Mouse (Mus musculus): ENCODE results near the gene Dmxl2. TPM values are rescaled to one million over a fixed set of nuclear protein-coding genes. Genes with fewer than 3 reads are reported as not detected.

Dmxl2 gene
- polyA plus RNA-seq, 1 experiment from 2014 or later, result 6.1 TPM

- 58% methylated on average over 4 of the region's 4 CpGs for WGBS
These were observed 18.9 kb upstream of the Dmxl2 start for GRCm38 (mm10) chr9:54520286-54520685.

DNA sequence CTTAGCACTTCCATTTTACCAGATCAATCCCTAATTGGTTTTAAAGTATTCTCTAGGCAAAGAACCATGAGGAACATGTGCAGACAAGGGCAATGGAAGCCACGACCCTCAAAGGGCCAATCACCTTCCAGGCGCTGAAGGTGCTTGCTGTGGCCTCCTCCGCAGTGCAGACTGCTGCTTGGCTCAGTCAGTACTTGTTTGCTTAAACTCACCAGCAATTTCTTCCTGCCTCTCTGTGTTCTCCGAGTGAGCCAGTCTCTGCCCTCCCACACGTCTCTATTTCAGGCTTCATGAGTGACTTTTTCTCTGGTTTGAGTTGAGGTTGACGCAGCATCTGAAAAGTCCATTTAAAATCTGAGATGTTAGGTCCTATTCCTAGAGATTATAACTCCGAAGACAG lies 17.5 kb upstream of the Dmxl2 start:
- 64% methylated on average over 7 of the region's 7 CpGs for WGBS
- no peak overlapping the region for H3K27ac ChIP-seq (ENCODE audit: low read depth)
- no peak for DNase-seq (ENCODE audit: low spot score)
- H3K9ac ChIP-seq (ENCODE audit: low read length), result no peak overlapping the region
- H3K27me3 ChIP-seq (replicated peaks; ENCODE audit: control insufficient read depth, insufficient read depth, low read length), result no peaks in the 10 kb centered on the region
- no peak for ATAC-seq (replicated peaks; ENCODE audit: low FRiP score, low TSS enrichment, low read depth)
- H3K9me3 ChIP-seq (ENCODE audit: control insufficient read depth, low read length), result no peaks in the 10 kb centered on the region
- H3K4me3 ChIP-seq (ENCODE audit: low read depth, low read length), result no peak overlapping the region
- no peaks in the 10 kb centered on the region for H3K4me1 ChIP-seq (replicated peaks; ENCODE audit: control insufficient read depth, insufficient read depth, low read length)
- no peak overlapping the region for H3K4me2 ChIP-seq (ENCODE audit: low read length)
- no peaks in the 10 kb centered on the region for H3K36me3 ChIP-seq (ENCODE audit: control insufficient read depth, insufficient read depth, low read length)

More at GRCm38 (mm10) chr9:54520286-54520685, 18.9 kb upstream of the Dmxl2 start:
- DNase-seq (ENCODE audit: low spot score) (no peak), ATAC-seq (replicated peaks; ENCODE audit: low FRiP score, low TSS enrichment, low read depth) (no peak)
- Histone ChIP-seq H3K4me3 (ENCODE audit: low read depth, low read length) (no peak overlapping the region), H3K36me3 (ENCODE audit: control insufficient read depth, insufficient read depth, low read length) (no peaks in the 10 kb centered on the region), H3K27me3 (replicated peaks; ENCODE audit: control insufficient read depth, insufficient read depth, low read length) (no peaks in the 10 kb centered on the region), H3K9me3 (ENCODE audit: control insufficient read depth, low read length) (no peaks in the 10 kb centered on the region), H3K4me1 (replicated peaks; ENCODE audit: control insufficient read depth, insufficient read depth, low read length) (no peaks in the 10 kb centered on the region), H3K9ac (ENCODE audit: low read length) (no peak overlapping the region), H3K27ac (ENCODE audit: low read depth) (no peak overlapping the region), H3K4me2 (ENCODE audit: low read length) (no peak overlapping the region)

DNA sequence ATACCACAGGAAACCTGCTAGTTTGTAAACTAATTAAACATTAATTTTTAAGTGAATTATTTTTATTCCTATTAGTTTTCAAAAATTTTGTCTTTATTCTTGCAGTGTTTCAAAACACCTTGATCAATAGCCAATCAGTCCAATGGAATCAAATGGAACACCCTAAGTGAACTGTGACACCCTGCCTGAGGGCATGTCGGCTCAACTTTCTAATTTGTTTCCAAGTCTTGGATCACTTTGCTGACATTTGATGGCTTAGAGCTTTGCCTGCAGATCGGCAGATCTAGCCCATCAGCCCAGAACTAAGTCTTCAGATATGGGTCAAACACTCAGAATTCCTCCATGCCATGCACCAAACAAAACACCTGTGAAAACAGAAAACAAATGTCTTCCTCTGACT lies 14.6 kb upstream of the Dmxl2 start:
- H3K27ac ChIP-seq (ENCODE audit: low read depth), result no peak overlapping the region
- no peaks in the 10 kb centered on the region for H3K9me3 ChIP-seq (ENCODE audit: control insufficient read depth, low read length)
- DNase-seq (ENCODE audit: low spot score) (no peak), ATAC-seq (replicated peaks; ENCODE audit: low FRiP score, low TSS enrichment, low read depth) (no peak)
- no peak overlapping the region for H3K4me3 ChIP-seq (ENCODE audit: low read depth, low read length)
- no peaks in the 10 kb centered on the region for H3K4me1 ChIP-seq (replicated peaks; ENCODE audit: control insufficient read depth, insufficient read depth, low read length)
- no peak overlapping the region for H3K9ac ChIP-seq (ENCODE audit: low read length)
- 85% methylated on average over 2 of the region's 2 CpGs for whole genome bisulfite sequencing
- no peak overlapping the region for H3K4me2 ChIP-seq (ENCODE audit: low read length)
- H3K27me3 ChIP-seq (replicated peaks; ENCODE audit: control insufficient read depth, insufficient read depth, low read length), result no peaks in the 10 kb centered on the region
- no peaks in the 10 kb centered on the region for H3K36me3 ChIP-seq (ENCODE audit: control insufficient read depth, insufficient read depth, low read length)

DNA sequence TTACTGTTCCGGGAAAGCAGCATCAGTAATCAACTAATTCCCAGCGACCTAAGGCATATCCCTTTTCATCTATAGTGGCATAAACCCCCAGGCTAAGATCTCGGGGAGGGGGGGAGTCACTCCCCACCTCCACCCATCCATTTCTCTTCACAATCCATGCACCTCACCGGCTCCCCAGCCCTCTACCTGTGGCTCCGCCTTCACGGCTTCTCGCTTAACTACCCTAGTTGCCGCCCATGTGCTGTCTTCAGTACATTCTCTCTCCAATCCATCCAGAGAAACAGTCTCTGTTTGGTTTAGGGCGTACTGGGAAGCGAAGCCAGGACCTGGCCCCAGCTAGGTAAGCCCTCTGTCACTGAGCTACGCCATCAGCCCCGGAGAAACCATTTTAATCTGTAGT lies 1.4 kb upstream of the Dmxl2 start:
- no peak overlapping the region for H3K4me3 ChIP-seq (ENCODE audit: low read depth, low read length)
- 10% methylated on average over 12 of the region's 12 CpGs for WGBS
- no peaks in the 10 kb centered on the region for H3K36me3 ChIP-seq (ENCODE audit: control insufficient read depth, insufficient read depth, low read length)
- DNase-seq (ENCODE audit: low spot score) (peak; percentile 52), ATAC-seq (replicated peaks; ENCODE audit: low FRiP score, low TSS enrichment, low read depth) (no peak)
- H3K9ac ChIP-seq (ENCODE audit: low read length), result no peak overlapping the region
- H3K4me1 ChIP-seq (replicated peaks; ENCODE audit: control insufficient read depth, insufficient read depth, low read length), result no peaks in the 10 kb centered on the region; the same call in 1 of the 2 replicates
- no peaks in the 10 kb centered on the region for H3K9me3 ChIP-seq (ENCODE audit: control insufficient read depth, low read length)
- H3K4me2 ChIP-seq (ENCODE audit: low read length), result peak overlapping the region; percentile 93
- no peak overlapping the region for H3K27ac ChIP-seq (ENCODE audit: low read depth)
- H3K27me3 ChIP-seq (replicated peaks; ENCODE audit: control insufficient read depth, insufficient read depth, low read length), result 0 out of 2 replicates have a peak, but pooled peaks cover 8% of the 10 kb centered on the region

- no peak for DNase-seq (ENCODE audit: low spot score)
- no peak; the same call in 1 of the 2 replicates for ATAC-seq (replicated peaks; ENCODE audit: low FRiP score, low TSS enrichment, low read depth)
These were observed 677 bp upstream of the Dmxl2 start for GRCm38 (mm10) chr9:54502111-54502495.

GRCm38 (mm10) chr9:54500832-54501452 lies 484 bp downstream of the Dmxl2 start:
- DNase-seq (ENCODE audit: low spot score), result no peak
- Histone ChIP-seq H3K9ac (ENCODE audit: low read length) (peak overlapping the region; percentile 61), H3K27ac (ENCODE audit: low read depth) (no peak overlapping the region), H3K27me3 (replicated peaks; ENCODE audit: control insufficient read depth, insufficient read depth, low read length) (0 out of 2 replicates have a peak, but pooled peaks cover 8% of the 10 kb centered on the region), H3K4me1 (replicated peaks; ENCODE audit: control insufficient read depth, insufficient read depth, low read length) (no peaks in the 10 kb centered on the region; the same call in 1 of the 2 replicates), H3K4me3 (ENCODE audit: low read depth, low read length) (peak overlapping the region; percentile 71), H3K36me3 (ENCODE audit: control insufficient read depth, insufficient read depth, low read length) (no peaks in the 10 kb centered on the region), H3K9me3 (ENCODE audit: control insufficient read depth, low read length) (no peaks in the 10 kb centered on the region), H3K4me2 (ENCODE audit: low read length) (peak overlapping the region; percentile 93)
- WGBS, result under 1% methylated on average over 40 of the region's 43 CpGs
- no peak; the same call in 1 of the 2 replicates for ATAC-seq (replicated peaks; ENCODE audit: low FRiP score, low TSS enrichment, low read depth)

More at GRCm38 (mm10) chr9:54502111-54502495, 677 bp upstream of the Dmxl2 start:
- H3K4me1 ChIP-seq (replicated peaks; ENCODE audit: control insufficient read depth, insufficient read depth, low read length), result no peaks in the 10 kb centered on the region; the same call in 1 of the 2 replicates
- H3K4me2 ChIP-seq (ENCODE audit: low read length), result peak overlapping the region; percentile 93
- no peak overlapping the region for H3K27ac ChIP-seq (ENCODE audit: low read depth)
- 0 out of 2 replicates have a peak, but pooled peaks cover 8% of the 10 kb centered on the region for H3K27me3 ChIP-seq (replicated peaks; ENCODE audit: control insufficient read depth, insufficient read depth, low read length)
- no peak overlapping the region; the same call in 1 of the 2 replicates for H3K9ac ChIP-seq (ENCODE audit: low read length)
- peak overlapping the region; percentile 71 for H3K4me3 ChIP-seq (ENCODE audit: low read depth, low read length)
- WGBS, result 7% methylated on average over 13 of the region's 13 CpGs
- no peaks in the 10 kb centered on the region for H3K9me3 ChIP-seq (ENCODE audit: control insufficient read depth, low read length)
- no peaks in the 10 kb centered on the region for H3K36me3 ChIP-seq (ENCODE audit: control insufficient read depth, insufficient read depth, low read length)

DNA sequence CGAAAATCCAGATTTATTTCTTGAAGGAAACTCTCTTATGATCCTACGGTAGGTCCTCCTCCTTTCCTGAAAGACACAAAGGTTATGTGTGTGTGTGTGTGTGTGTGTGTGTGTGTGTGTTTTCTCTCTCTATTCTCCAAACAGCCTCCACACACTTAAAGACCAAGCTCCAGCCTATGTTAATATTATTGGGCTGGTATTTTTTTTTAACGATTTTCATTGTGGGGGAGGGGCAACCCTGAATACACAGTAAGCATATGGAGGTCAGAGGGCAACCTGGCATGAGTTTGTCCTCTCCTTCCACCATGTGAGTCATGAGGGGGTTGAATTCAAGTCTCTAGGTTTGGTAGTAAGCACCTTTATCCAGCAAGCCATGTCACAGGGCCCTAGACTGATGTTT lies 1.6 kb downstream of the Dmxl2 start:
- H3K36me3 ChIP-seq (ENCODE audit: control insufficient read depth, insufficient read depth, low read length), result no peaks in the 10 kb centered on the region
- H3K4me3 ChIP-seq (ENCODE audit: low read depth, low read length), result no peak overlapping the region
- no peak for DNase-seq (ENCODE audit: low spot score)
- 0 out of 2 replicates have a peak, but pooled peaks cover 8% of the 10 kb centered on the region for H3K27me3 ChIP-seq (replicated peaks; ENCODE audit: control insufficient read depth, insufficient read depth, low read length)
- WGBS, result 86% methylated on average over 3 of the region's 3 CpGs
- no peak overlapping the region for H3K4me2 ChIP-seq (ENCODE audit: low read length)
- H3K9ac ChIP-seq (ENCODE audit: low read length), result no peak overlapping the region
- no peaks in the 10 kb centered on the region; the same call in 1 of the 2 replicates for H3K4me1 ChIP-seq (replicated peaks; ENCODE audit: control insufficient read depth, insufficient read depth, low read length)
- ATAC-seq (replicated peaks; ENCODE audit: low FRiP score, low TSS enrichment, low read depth), result no peak
- no peak overlapping the region for H3K27ac ChIP-seq (ENCODE audit: low read depth)
- no peaks in the 10 kb centered on the region for H3K9me3 ChIP-seq (ENCODE audit: control insufficient read depth, low read length)

DNA sequence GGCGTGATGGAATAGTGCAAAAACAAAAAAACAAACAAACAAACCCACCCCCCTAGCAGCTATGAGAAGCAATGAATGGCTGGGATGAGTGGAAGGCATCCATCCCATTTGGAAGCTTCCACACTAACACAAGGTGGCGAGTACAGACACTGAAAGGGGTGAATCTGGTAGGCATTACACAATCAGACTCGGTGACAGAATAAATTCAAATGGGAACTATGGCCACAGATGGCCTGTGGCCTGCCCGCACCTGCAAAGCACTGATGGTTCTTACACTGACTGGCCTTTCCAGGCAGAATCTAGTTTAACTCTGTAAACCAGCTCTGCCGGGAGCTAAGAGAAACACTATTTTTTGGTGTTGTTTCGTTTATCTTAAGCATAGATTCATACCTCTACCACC lies 2.1 kb downstream of the Dmxl2 start:
- DNase-seq (ENCODE audit: low spot score) (no peak), ATAC-seq (replicated peaks; ENCODE audit: low FRiP score, low TSS enrichment, low read depth) (no peak)
- Histone ChIP-seq H3K9ac (ENCODE audit: low read length) (no peak overlapping the region), H3K4me2 (ENCODE audit: low read length) (no peak overlapping the region), H3K27me3 (replicated peaks; ENCODE audit: control insufficient read depth, insufficient read depth, low read length) (0 out of 2 replicates have a peak, but pooled peaks cover 8% of the 10 kb centered on the region), H3K9me3 (ENCODE audit: control insufficient read depth, low read length) (no peaks in the 10 kb centered on the region), H3K4me3 (ENCODE audit: low read depth, low read length) (no peak overlapping the region), H3K27ac (ENCODE audit: low read depth) (no peak overlapping the region), H3K4me1 (replicated peaks; ENCODE audit: control insufficient read depth, insufficient read depth, low read length) (no peaks in the 10 kb centered on the region; the same call in 1 of the 2 replicates), H3K36me3 (ENCODE audit: control insufficient read depth, insufficient read depth, low read length) (no peaks in the 10 kb centered on the region)
- WGBS, result 81% methylated on average over 6 of the region's 6 CpGs

DNA sequence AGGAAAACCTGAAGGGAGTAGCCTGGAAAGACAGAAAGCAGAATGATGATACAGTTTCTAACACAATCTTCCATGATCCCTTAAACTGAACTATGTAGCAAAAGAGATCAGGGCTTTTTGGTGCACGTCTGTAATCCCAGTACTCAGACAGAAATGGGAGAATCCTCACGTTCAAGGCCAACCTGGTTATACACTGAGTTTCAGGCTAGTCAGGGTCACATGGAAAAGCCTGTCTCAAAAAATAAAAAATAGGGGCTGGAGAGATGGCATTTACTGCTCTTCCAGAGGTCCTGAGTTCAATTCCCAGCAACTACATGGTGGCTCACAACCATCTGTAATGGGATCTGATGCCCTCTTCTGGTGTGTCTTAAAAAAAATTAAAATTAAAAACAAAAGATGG lies 11.0 kb downstream of the Dmxl2 start:
- ATAC-seq (replicated peaks; ENCODE audit: low FRiP score, low TSS enrichment, low read depth), result no peak
- 88% methylated on average over 2 of the region's 2 CpGs for WGBS
- H3K4me2 ChIP-seq (ENCODE audit: low read length), result no peak overlapping the region
- H3K9ac ChIP-seq (ENCODE audit: low read length), result no peak overlapping the region
- no peaks in the 10 kb centered on the region for H3K36me3 ChIP-seq (ENCODE audit: control insufficient read depth, insufficient read depth, low read length)
- no peaks in the 10 kb centered on the region for H3K27me3 ChIP-seq (replicated peaks; ENCODE audit: control insufficient read depth, insufficient read depth, low read length)
- no peak overlapping the region for H3K27ac ChIP-seq (ENCODE audit: low read depth)
- DNase-seq (ENCODE audit: low spot score), result no peak
- H3K4me1 ChIP-seq (replicated peaks; ENCODE audit: control insufficient read depth, insufficient read depth, low read length), result no peaks in the 10 kb centered on the region
- no peaks in the 10 kb centered on the region for H3K9me3 ChIP-seq (ENCODE audit: control insufficient read depth, low read length)
- H3K4me3 ChIP-seq (ENCODE audit: low read depth, low read length), result no peak overlapping the region

All from intestine, embryonic 14.5 days (tissue).